Mouse (Mus musculus) right cerebral cortex, postnatal 10 days (tissue): ENCODE data around the gene Tcp11l2.

Experiments used
- DNase-seq, 2 experiments: peaks; one replicate each; pipeline ENCODE4 v3.0.0; 2021; ENCODE audit warnings: low spot score in 2 of 2

The Tcp11l2 gene

DNA sequence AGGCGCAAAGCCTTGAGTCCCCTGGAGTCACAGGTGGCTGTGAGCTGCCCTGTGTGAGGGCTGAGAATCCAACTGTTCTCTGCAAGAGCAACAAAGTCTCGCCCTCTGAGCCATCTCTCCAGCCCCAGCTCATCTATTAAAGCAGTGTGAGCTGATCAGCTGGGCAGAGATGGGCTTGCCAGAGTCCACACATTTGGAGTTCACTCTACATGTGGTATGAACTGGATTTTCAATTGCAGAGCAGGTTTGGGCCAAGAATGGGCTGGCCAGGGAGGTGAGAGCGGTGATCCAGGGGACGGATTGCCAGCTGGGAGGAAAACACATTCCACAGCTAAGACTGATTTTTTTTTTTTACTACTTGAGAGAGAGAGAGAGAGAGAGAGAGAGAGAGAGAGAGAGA is 80.2 kb downstream of the Tcp11l2 start:
- DNase-seq = no peak

DNA sequence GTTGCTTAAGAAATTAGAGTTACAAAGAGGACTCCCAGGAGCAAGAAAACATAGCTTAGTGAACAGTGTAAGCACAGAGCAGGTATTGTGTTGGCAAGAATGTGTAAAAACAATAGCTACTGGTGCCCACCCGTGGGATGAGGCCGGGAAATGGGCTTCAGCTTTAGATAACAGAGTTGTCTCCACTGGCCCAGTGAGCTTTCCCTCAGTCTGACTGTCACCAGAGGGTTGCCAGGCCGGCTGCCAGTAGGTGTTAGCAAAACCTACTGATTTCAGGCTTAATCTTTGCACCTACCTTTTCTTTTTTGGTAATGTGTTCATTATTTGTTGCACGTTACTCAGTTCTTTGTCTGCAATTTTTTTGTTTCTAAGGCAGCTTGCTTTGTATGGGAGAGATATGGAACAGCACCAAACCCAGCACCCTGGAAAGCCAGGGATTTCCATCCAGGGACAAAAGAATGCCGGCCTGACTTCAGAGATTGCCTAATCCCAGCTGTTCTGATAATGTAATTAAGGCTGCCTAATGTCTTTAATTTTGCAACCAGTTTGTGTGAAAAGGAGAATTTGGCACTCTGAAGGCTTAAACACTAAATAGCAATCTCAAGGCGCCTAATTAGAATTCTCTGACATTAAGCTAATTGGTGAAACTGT is 81.1 kb downstream of the Tcp11l2 start:
- no peak for DNase-seq

DNA sequence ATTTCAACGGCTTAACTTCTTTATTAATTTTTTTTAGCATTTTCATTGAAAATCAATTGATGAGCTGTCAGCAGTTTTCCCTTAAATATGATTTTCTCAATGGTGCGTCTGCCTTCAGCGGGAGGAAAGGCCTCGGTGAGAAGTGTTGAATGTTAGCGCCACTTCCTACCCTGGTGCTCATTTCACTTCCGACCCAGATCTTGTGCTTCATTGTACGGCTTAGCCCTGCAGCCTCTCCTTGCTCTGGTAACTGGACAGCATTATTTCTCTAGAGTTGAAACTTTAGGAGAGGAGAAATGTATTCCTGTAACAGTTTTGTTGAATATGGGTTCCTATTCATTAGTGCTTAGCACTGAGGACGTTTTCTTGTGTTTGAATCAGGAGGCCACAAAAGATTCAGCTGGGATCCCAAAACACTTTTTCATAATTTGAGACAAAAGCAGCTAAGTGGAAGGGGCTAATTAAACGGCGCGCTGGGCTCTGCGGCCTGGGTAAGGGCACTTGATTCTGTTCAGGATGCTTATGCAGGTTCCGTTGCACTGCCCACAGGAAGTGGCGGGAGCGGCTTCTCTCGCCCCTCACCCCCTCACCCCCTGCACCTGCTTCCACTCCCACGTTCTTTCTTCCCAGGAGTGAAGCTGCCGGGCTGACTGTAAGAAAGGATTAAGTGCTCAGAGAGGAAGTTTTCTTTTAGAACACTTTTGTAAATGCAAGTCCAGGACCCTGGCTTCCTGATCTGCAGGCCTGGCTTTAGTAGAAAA is 81.8 kb downstream of the Tcp11l2 start:
- no peak for DNase-seq

DNA sequence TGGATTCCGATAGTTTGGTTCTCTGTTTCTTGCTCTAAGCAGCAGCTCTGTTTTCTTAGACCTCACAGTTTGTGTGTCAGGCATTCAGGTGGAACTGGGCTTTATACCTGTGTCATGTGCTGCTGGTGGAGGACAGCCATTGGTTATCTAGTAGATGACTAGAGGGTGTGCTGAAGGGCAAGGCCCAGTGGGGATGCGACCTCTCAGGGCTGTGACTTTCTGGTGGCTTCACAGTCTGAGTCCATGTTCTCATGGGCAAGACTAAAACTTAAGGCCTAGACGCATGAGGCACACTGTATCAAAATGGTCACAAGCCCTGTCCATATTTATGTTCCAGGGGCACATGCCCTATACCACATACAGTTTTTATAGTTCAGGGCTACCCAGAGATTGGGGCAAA is 82.9 kb downstream of the Tcp11l2 start:
- no peak for DNase-seq

DNA sequence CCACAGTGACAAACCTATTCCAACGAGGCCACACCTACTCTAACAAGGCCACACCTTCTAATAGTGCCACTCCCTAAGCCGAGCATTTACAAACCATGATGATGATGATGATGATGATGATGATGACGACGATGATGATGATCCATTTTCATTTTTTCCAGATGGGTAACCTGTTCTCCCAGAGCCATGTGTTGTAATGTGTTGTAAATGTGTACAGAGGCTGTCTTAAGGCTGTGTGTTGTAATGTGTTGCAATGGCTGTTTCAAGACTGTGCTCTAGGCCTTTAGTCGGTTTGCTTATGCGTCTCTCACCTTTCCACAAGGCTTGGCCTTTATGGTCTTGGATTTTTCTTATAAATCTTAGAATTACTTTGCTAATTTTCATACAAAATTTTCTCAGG is 85.7 kb downstream of the Tcp11l2 start:
- no peak for DNase-seq
